In genomic region chr3:52171303-52171702, GRCm38 (mm10) we compare ENCODE assay signal across 22 mouse cellular contexts.
"Had no signal": no experiment of that assay in that cellular context is flagged by ENCODE, and none has a peak within 500 bp of the region (broad histone marks: within the 10 kb centered on the region; RNA-seq: fewer than 3 reads in every experiment).

No protein-coding gene starts in this region.

- H3K4me3 ChIP-seq: heart, adult 2 months; heart, embryonic 13.5 days; heart, embryonic 15.5 days; hindbrain, embryonic 13.5 days; hindbrain, embryonic 15.5 days; layer of hippocampus, adult 2 months; left cerebral cortex, adult 2 months; limb, embryonic 10.5 days; limb, embryonic 12.5 days had no signal

- DNase-seq: gastrocnemius, postnatal 14 days; gastrocnemius, postnatal 36 days; heart, adult 2 months; heart, postnatal 14 days; heart, postnatal 36 days; kidney, adult 18-20 months; kidney, adult 8-10 months; kidney, postnatal 10 days; kidney, postnatal 25 days; kidney, postnatal 4 days had no signal

- H3K27me3 ChIP-seq: heart, embryonic 15.5 days; hindbrain, embryonic 13.5 days; hindbrain, embryonic 15.5 days had no signal

- H3K9me3 ChIP-seq: heart, embryonic 13.5 days; heart, embryonic 15.5 days; hindbrain, embryonic 13.5 days; hindbrain, embryonic 15.5 days; limb, embryonic 10.5 days; limb, embryonic 12.5 days had no signal

- ATAC-seq: hindbrain, postnatal 0 days had no signal

- H3K36me3 ChIP-seq: heart, embryonic 13.5 days; heart, embryonic 15.5 days; hindbrain, embryonic 13.5 days; hindbrain, embryonic 15.5 days; limb, embryonic 10.5 days; limb, embryonic 12.5 days had no signal

- H3K27ac ChIP-seq: heart, adult 2 months; heart, embryonic 13.5 days; heart, embryonic 15.5 days; hindbrain, embryonic 13.5 days; hindbrain, embryonic 15.5 days; hindbrain, postnatal 0 days; layer of hippocampus, adult 2 months; left cerebral cortex, adult 2 months; limb, embryonic 10.5 days; limb, embryonic 12.5 days; liver, embryonic 14.5 days had no signal

- H3K4me2 ChIP-seq: heart, embryonic 11.5 days; heart, embryonic 13.5 days; heart, embryonic 15.5 days; hindbrain, embryonic 13.5 days; hindbrain, embryonic 15.5 days; limb, embryonic 12.5 days; liver, embryonic 11.5 days had no signal

- H3K9ac ChIP-seq: heart, embryonic 13.5 days; heart, embryonic 15.5 days; hindbrain, embryonic 13.5 days; hindbrain, embryonic 15.5 days; limb, embryonic 12.5 days; liver, embryonic 14.5 days had no signal
